Mouse (Mus musculus): ENCODE results near the gene Atpaf1.

Gene Atpaf1

GRCm38 (mm10) chr4:115840842-115841241 is 56.2 kb downstream of the Atpaf1 start:
- in situ Hi-C loops (cut with MboI, MseI), result no loop called here

DNA sequence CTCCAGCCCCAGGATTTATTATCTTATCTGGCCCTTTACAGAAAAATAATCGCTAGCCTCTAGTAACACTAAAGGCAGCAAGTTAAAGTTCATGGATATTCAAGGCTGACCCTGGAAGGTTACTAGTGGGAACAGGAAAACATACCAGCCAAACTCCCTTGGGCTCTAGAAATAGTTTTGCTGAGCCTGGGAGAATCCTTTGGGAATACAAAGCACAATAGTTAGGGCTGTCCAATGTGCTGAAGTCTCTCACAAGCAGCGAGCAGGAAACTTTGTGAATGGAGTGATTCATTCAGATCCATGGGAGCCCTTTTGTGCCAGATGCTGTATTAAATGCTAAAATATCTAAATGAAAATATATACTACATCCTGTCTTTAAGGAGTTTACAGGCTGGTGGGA is 62.0 kb downstream of the Atpaf1 start:
- in situ Hi-C loops (cut with MboI, MseI), result no loop called here

- in situ Hi-C loops (cut with MboI, MseI), result no loop called here
Observed at GRCm38 (mm10) chr4:115847377-115847776, 62.8 kb downstream of the Atpaf1 start.

DNA sequence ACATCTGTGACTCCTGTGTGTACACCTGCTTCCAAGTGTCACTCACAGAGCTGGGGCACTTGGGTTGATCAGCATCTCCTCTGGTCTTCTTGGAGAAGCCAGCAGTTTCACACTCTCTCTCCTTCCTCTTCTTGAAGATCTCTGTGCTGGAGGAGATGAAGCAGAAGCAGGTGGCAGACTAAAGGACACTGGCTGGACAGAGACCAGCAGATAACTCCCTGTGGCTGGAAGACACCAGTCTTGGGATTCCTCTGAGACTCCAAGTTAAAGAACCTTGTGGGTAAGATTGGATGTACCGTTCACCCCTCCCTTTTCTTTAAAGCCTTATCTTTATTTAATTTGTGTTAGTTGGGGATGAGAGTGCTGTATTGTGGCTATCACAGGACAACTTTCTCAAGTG is 63.5 kb downstream of the Atpaf1 start:
- in situ Hi-C loops (cut with MboI, MseI), result no loop called here

DNA sequence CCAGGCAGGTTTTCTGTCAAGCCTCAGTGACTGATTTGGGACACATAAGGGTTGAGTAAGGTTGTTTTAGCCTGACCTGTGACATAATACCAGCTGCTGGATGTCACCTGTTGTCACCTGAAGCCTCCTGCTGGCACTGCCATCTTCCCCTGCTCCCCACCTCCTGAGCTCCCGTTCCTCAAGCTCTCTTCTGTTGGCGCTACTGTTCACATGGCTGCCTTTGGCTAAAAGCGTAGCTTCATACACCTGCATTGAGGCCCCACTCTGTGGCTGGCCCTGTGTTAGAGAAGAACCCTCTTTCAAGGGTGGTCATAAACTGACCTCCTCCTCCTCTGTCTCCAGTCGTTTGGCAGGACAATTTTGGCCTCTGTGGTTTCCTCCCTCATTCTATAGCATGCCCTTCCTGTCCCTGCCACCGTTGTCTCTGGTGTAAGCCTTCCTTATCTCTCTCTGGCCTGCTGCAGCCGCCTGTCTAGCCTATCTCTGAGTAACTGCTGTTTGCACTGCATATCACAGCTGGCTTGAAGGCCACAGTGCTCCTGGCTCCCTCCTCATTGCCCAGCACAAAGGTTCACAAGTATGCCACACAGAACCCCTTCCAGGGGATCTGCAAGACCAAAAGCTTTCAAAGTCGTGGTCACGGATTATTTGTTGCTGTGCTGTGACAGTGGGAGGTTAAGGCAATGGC is 64.5 kb downstream of the Atpaf1 start:
- in situ Hi-C loops (cut with MboI, MseI), result no loop called here

GRCm38 (mm10) chr4:115850111-115850510 is 65.5 kb downstream of the Atpaf1 start:
- in situ Hi-C loops (cut with MboI, MseI), result no loop called here

DNA sequence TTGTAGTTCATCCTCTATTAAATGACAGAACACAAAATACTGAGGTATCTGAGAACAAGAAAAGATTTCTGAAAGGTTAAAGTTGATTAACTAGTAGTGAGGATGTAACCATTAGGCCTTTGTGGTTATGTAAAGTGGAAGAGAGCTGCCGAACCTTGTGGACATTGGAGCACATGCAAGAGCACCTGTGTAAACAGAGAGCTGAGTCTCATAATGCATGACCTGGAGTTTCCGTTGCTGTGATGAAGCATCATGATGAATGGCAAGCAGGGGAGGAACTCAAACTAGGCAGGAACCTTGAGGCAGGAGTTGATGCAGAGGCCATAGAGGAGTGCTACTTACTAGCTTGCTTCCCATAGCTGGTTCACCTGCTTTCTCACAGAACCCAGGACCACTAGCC is 66.0 kb downstream of the Atpaf1 start:
- in situ Hi-C loops (cut with MboI, MseI), result no loop called here

GRCm38 (mm10) chr4:115851569-115851968 is 67.0 kb downstream of the Atpaf1 start:
- in situ Hi-C loops (cut with MboI, MseI), result no loop called here

DNA sequence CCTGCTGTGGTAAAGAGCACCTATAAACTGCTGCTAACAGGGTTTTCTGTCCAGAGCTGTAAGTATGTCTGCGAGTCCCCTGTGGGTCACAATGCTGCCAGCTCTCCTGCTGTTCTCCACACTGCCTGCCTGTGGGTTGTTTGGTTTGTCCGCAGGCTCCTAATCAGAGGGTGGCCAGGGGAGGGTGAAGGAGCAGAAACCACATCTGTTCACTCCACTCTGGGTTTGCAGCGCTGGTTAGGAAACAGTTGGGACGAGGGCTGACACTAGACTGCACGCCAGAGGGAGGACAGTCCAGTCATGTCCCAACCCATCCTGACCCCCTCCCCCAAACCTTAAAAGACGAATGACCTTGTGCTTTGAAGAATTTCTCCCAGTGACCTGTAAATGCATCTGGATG is 70.5 kb downstream of the Atpaf1 start:
- in situ Hi-C loops (cut with MboI, MseI), result no loop called here

GRCm38 (mm10) chr4:115855609-115856008 is 71.0 kb downstream of the Atpaf1 start:
- in situ Hi-C loops (cut with MboI, MseI), result no loop called here

DNA sequence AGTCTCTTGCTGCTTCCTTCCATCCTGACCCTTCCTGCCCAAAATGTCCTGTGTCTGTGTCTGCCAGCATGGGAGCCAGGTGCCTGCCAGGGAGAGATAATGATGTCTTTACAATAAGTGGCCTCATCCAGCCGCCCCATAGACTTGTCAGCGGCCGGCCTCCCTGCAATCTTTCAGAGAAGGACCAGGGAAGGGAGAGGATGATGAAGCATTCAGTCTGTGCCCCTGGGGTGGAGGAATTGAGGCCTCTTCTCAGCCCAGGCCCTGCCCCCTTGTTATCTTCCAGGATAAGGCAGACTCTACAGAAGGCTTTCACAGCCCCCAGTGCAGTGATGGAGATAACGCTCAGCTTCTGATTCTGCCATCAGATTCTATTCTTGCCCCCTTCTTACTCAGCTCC is 71.7 kb downstream of the Atpaf1 start:
- in situ Hi-C loops (cut with MboI, MseI), result no loop called here

- in situ Hi-C loops (cut with MboI, MseI), result no loop called here
Observed at GRCm38 (mm10) chr4:115857293-115857883, 72.8 kb downstream of the Atpaf1 start.

- in situ Hi-C loops (cut with MboI, MseI), result loop anchor here in 1 of 2 experiments (10.0 kb wide), 1 partner anchor 1171 kb away; no protein-coding TSS in a partner anchor
Observed at GRCm38 (mm10) chr4:115863352-115863751, 78.7 kb downstream of the Atpaf1 start.

DNA sequence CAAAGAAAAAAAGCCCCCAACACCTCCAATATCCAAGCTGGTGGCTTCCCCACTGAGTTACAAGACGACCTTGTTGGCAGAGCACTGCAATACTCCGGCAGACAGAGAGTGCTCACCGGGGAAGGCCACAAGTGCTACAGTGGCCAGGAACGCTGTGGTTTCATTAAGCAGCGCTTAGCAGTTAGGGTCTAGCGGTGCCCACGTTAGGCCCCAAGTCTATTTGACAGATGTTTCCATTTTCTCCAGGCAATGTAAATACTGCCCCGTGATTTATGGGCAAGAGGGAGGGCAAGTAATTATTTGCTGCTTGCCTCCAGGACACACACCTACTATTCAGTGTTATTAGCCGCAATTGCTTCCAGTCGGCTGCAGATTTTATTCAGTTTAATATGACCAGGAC is 79.3 kb downstream of the Atpaf1 start:
- in situ Hi-C loops (cut with MboI, MseI), result loop anchor here in 1 of 2 experiments (10.0 kb wide), 1 partner anchor 1171 kb away; no protein-coding TSS in a partner anchor

Measured in T-helper 17 cell (primary cell).